Mouse (Mus musculus) brain, embryonic 14.5 days (tissue): ENCODE measurements around the gene S1pr5.

Source experiments
- CTCF ChIP-seq: fragments of 200-500 bp; IDR thresholded peaks from 2 replicates; pipeline ENCODE4 v1.5.1; 2012; ENCODE audit warnings: inconsistent platforms, mild to moderate bottlenecking, moderate library complexity, borderline replicate concordance; ENCODE audit not compliant: insufficient read depth, insufficient read length; ENCODE audit errors: extremely low read depth
- POLR2A ChIP-seq: fragments of 200-500 bp; IDR thresholded peaks from 2 replicates; pipeline ENCODE4 v1.6.1; 2012; ENCODE audit warnings: mild to moderate bottlenecking, inconsistent platforms, borderline replicate concordance; ENCODE audit not compliant: poor library complexity, insufficient read depth, insufficient read length, severe bottlenecking; ENCODE audit errors: extremely low read depth

GRCm38 (mm10) chr9:21287571-21288402 lies 39.5 kb upstream of the S1pr5 start, which contains the start of gene Kri1:
- TF ChIP-seq CTCF (no peak), POLR2A (0 out of 2 replicates have a peak, but pooled peaks have one; percentile 49)
